Mouse (Mus musculus) olfactory bulb, adult 2 months (tissue): Measurements from ENCODE around the gene Unc5cl. TPM values are rescaled to one million over a fixed set of nuclear protein-coding genes. Genes with fewer than 3 reads are reported as not detected.

Experiments used
- H3K27ac ChIP-seq: fragments of 200-500 bp; 2 replicates; pipeline ENCODE4 v1.5.1; 2012; ENCODE audit warnings: low read depth, low read length; ENCODE audit not compliant: insufficient read depth
- H3K4me1 ChIP-seq: fragments of 200-500 bp; 2 replicates; pipeline ENCODE4 v1.6.1; 2012; ENCODE audit warnings: low read length; ENCODE audit not compliant: control insufficient read depth, insufficient read depth
- H3K4me3 ChIP-seq: fragments of 200-500 bp; 2 replicates; pipeline ENCODE4 v1.5.1; 2012; ENCODE audit warnings: mild to moderate bottlenecking, low read depth, low read length, moderate library complexity; ENCODE audit not compliant: insufficient read depth
- CTCF ChIP-seq: fragments of 200-500 bp; IDR thresholded peaks from 2 replicates; pipeline ENCODE4 v1.5.1; 2012; ENCODE audit warnings: low read depth, mild to moderate bottlenecking, low read length, moderate library complexity; ENCODE audit not compliant: insufficient read depth
- POLR2A ChIP-seq: fragments of 200-500 bp; IDR thresholded peaks from 2 replicates; pipeline ENCODE4 v1.6.1; 2012; ENCODE audit warnings: mild to moderate bottlenecking, low read depth, low read length, moderate library complexity; ENCODE audit not compliant: insufficient read depth
- WGBS: fragments of 180-500 bp; shearing (Covaris S2); methylation state at CpG from one replicate; pipeline ENCODE4 v1.1.7; 2018; 5-methylcytosine and 5-hydroxymethylcytosine counted together
- polyA plus RNA-seq: library from polyadenylated mRNA; stranded (reverse); fragments of >200 nt; gene quantifications from 2 replicates; pipeline ENCODE4 v1.2.4, GENCODE M21; 2012; ENCODE audit warnings: low replicate concordance; ENCODE audit not compliant: missing spikeins, insufficient read depth, insufficient read length

Unc5cl gene
- polyA plus RNA-seq, 1 experiment: not detected

DNA sequence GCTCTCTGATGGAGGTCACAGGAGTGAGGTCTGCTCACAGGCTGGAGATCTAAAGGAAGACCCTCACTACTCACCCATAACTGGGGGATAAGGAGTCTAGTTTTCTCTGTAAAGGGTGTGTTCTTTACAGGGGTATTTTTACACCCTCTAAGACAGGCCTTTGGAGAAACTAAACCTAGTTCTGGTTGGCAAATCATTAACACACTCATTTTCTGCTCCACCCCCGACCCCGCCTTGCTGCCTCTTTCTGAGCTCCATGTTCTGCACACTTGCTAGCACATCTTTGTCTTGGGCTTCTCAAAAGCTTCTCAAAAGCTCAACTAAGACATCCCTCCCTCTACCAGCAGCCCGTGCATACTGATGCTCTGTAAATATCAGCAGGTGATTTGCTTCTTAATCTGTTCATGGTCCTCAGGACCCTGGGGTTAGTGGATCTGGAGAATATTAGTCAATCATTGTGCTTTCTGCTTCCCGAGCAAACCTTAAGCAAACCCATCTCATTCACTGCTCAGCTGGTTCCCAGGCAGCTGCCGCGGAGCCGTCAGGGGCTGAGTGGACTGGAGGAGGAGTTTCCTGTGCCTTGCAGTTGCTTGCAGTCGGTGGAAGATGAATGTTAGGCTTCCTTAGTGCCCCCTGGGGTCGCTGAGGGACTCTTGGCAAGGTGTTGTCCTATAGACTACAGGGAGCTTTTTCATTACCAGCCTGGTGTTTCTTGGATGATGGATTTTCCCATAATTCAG is 101.7 kb downstream of the Unc5cl start:
- H3K4me3 ChIP-seq: no peak overlapping the region
- 43% methylated on average over 9 of the region's 9 CpGs for WGBS
- TF ChIP-seq CTCF: no peak
- no peak for TF ChIP-seq POLR2A
- peaks cover 2% of the 10 kb centered on the region; the same call in 1 of the 2 replicates for H3K4me1 ChIP-seq
- H3K27ac ChIP-seq: no peak overlapping the region

GRCm38 (mm10) chr17:48557823-48558715 is 103.4 kb downstream of the Unc5cl start:
- no peak overlapping the region for H3K27ac ChIP-seq
- no peak overlapping the region for H3K4me3 ChIP-seq
- TF ChIP-seq CTCF (no peak), POLR2A (no peak)
- H3K4me1 ChIP-seq: no peaks in the 10 kb centered on the region
- 82% methylated on average over 7 of the region's 7 CpGs for WGBS

DNA sequence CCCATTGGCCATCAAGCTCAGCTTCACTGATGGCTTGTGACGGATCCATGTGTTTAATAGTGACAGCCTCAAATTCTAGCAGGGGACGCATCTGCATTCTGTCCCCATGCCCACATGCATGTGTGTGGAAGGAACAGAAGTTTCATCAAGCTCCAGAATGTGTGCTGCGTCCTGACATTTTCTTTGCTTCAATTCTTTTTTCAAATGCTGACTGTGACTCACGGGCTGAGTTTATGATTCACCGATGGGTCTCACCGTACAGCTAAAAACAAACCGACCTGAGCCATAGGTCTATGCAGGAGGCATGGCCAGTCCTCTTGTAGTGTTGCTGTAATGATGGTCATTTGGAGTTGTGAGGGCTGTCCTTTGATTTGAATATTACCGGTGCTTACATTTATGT is 110.2 kb downstream of the Unc5cl start:
- peaks cover 8% of the 10 kb centered on the region for H3K4me1 ChIP-seq
- no peak overlapping the region for H3K4me3 ChIP-seq
- no peak overlapping the region for H3K27ac ChIP-seq
- WGBS: 46% methylated on average over 8 of the region's 8 CpGs
- TF ChIP-seq POLR2A: no peak
- TF ChIP-seq CTCF: no peak

GRCm38 (mm10) chr17:48569656-48570055 is 115.0 kb downstream of the Unc5cl start:
- Histone ChIP-seq H3K4me3 (no peak overlapping the region), H3K4me1 (peaks cover 8% of the 10 kb centered on the region), H3K27ac (no peak overlapping the region)
- TF ChIP-seq POLR2A (no peak), CTCF (no peak)
- WGBS: 92% methylated on average over 4 of the region's 4 CpGs

- peaks cover 18% of the 10 kb centered on the region for H3K4me1 ChIP-seq
These were observed 126.5 kb downstream of the Unc5cl start for GRCm38 (mm10) chr17:48581153-48581552.

DNA sequence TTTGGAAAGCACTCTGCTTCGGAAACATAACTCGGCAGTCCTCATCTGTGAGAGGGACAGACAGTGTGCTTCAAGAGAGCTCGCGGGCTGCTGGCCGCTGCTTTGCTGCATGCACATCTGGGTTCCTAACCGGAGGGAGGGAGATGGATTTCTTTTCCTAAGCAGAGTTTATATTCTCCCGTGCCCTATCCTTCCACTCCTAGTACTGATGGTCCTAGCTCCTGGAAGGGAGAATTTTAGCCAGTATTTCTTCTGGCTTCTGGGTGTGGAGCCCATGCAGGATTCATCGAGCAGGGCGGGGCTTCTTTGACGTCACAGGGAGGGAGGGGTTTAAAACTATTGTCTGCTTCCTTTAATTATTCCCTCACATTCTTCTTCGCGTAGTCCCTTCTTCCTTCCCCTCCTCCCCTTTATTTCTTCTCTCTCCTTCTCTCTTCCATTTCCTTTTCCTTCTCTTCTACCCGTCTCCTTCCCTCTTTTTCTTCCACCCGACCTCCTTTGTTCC is 127.8 kb downstream of the Unc5cl start:
- peaks cover 19% of the 10 kb centered on the region for H3K4me1 ChIP-seq
- TF ChIP-seq POLR2A (no peak), CTCF (no peak)
- WGBS: 23% methylated on average over 14 of the region's 14 CpGs
- no peak overlapping the region for H3K4me3 ChIP-seq
- H3K27ac ChIP-seq: 0 out of 2 replicates have a peak overlapping the region, but pooled peaks have one; percentile 23

More at GRCm38 (mm10) chr17:48581153-48581552, 126.5 kb downstream of the Unc5cl start:
- TF ChIP-seq POLR2A (no peak), CTCF (no peak)
- WGBS: 76% methylated on average over 5 of the region's 5 CpGs
- no peak overlapping the region for H3K27ac ChIP-seq
- no peak overlapping the region for H3K4me3 ChIP-seq

DNA sequence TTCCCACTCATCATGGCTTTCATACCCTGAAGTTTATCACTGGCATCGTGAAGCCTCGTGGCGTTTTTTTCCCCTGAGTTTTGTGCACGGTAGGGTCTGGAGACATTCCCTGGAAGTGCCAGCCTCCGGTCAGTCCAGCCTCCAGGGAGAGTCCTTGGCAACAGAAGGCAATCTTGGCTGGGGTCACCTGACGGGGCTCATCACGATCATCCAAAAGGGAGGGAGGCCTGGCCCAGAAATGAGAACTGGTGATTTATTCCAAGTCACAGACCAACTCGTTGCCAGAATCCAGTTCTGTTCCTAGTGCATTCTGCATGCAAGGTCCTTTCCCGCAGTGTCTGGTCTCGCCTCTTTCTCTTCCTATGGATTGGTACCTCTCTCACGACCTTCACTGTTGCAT is 128.7 kb downstream of the Unc5cl start:
- Histone ChIP-seq H3K4me1 (peaks cover 19% of the 10 kb centered on the region), H3K27ac (no peak overlapping the region), H3K4me3 (no peak overlapping the region)
- TF ChIP-seq POLR2A: no peak
- no peak for TF ChIP-seq CTCF
- 77% methylated on average over 11 of the region's 11 CpGs for WGBS

DNA sequence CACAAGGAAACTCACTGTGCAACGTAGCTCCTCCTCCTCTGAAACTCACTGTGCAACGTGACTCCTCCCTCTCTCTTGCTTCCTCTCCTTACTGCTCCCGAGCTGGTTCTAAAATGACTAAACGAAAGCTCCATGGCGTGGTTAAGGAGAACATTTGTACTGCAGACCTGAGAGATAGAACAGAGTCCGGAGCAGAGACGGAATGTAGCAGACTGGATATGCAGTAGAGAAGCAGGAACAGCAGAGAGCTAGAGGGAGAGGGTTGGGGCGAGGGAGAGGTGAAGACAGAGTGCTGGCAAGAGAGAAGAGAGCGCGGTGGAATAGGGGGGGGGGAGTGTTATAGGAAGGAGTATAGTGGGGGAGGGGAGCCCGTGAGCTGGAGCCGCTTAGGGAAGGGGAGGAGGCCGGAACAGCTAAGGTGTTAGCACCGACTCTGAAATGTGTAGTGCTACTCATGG is 131.2 kb downstream of the Unc5cl start:
- TF ChIP-seq POLR2A (no peak), CTCF (no peak)
- no peak overlapping the region for H3K27ac ChIP-seq
- 7% methylated on average over 14 of the region's 14 CpGs for WGBS
- H3K4me1 ChIP-seq: peaks cover 19% of the 10 kb centered on the region
- H3K4me3 ChIP-seq: no peak overlapping the region
